Mouse (Mus musculus) heart, postnatal 14 days (tissue): ENCODE data around the gene Tbkbp1. TPM values are rescaled to one million over a fixed set of nuclear protein-coding genes. Genes with fewer than 3 reads are reported as not detected.

Experiments used
- DNase-seq, 2 experiments: peaks; one replicate each; pipeline ENCODE4 v3.0.0; 2021 to 2022
- intact Hi-C: fragments of 180-260 bp; cut with DNase I; formaldehyde crosslinking; loops from one replicate; pipeline ENCODE4 v1.15.1; 2025
- microRNA-seq, 2 experiments: library from miRNA; unstranded; fragments of <30 nt; microRNA quantifications; one replicate each; pipeline ENCODE4 v1.2.0; 2021 to 2022
- total RNA-seq, 2 experiments: library from RNA; stranded (reverse); gene quantifications; 2 replicates each; pipeline ENCODE4 v1.2.3; 2021

Tbkbp1 gene
- total RNA-seq, 2 experiments from 2014 or later: 13.4 to 15.8 TPM

DNA sequence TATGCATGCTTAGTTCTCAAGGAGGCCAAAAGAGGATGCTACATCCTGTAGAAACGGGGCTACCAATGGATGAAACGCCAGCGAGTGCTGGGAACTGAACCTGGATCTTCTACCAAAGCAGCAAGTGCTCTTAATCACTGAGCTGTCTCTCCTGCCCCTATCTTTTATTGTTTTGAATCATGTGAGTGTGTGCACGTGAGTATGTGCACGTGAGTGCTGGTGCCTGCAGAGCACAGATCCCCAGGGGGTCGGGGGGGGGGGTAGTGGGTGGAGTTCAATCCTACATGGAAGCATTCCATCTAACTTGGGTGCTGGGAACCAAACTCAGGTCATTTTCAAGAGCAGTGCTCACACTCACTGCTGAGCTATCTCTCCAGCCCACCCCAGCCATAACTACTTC is 64.9 kb downstream of the Tbkbp1 start:
- intact Hi-C loops: no loop called here
- no peak for DNase-seq

Small RNA genes within 50 kb of the gene (microRNA-seq; reads per million reads assigned to microRNA genes)
- 0.27 to 1.4 reads per million in 2 experiments for gene Mir7235

Other genes starting within 250 kb of the Tbkbp1 start
- 10 to 100 TPM; 22.3 to 23.3 TPM for gene Cdk5rap3, start 235.0 kb downstream of the Tbkbp1 start, total RNA-seq
- 1 to 10 TPM in 1 of 2 experiments, under 1 TPM in 1; 0.88 to 1.8 TPM for gene Prr15l, start 223.4 kb downstream of the Tbkbp1 start, total RNA-seq
- 10 to 100 TPM; 14.1 to 15.0 TPM for gene Pnpo, start 207.5 kb downstream of the Tbkbp1 start, total RNA-seq
- gene Sp2, start 168.5 kb downstream of the Tbkbp1 start, total RNA-seq: 10 to 100 TPM; 11.4 to 12.0 TPM
- gene Sp6, start 138.1 kb downstream of the Tbkbp1 start, total RNA-seq: under 1 TPM; 0.07 to 0.12 TPM
- gene Scrn2, start 121.6 kb downstream of the Tbkbp1 start, total RNA-seq: 10 to 100 TPM; 10.2 to 11.6 TPM
- under 1 TPM; 0.27 to 0.69 TPM for gene Lrrc46, start 110.1 kb downstream of the Tbkbp1 start, total RNA-seq
- gene Mrpl10, start 109.9 kb downstream of the Tbkbp1 start, total RNA-seq: 10 to 100 TPM; 79.9 to 88.0 TPM
- gene Osbpl7, start 100.9 kb downstream of the Tbkbp1 start, total RNA-seq: 1 to 10 TPM; 4.6 to 4.9 TPM
- under 1 TPM in 1 of 2 experiments, not detected in 1; 0.12 TPM for gene Tbx21, start 36.2 kb downstream of the Tbkbp1 start, total RNA-seq
- 10 to 100 TPM; 86.3 to 94.8 TPM for gene Kpnb1, start 36.4 kb upstream of the Tbkbp1 start, total RNA-seq
- gene Npepps, start 129.1 kb upstream of the Tbkbp1 start, total RNA-seq: 10 to 100 TPM; 65.4 to 70.8 TPM
- gene Mrpl45, start 164.2 kb upstream of the Tbkbp1 start, total RNA-seq: 10 to 100 TPM; 42.7 to 51.2 TPM
- gene Gpr179, start 200.6 kb upstream of the Tbkbp1 start, total RNA-seq: under 1 TPM; 0.02 to 0.05 TPM
- gene Socs7, start 211.1 kb upstream of the Tbkbp1 start, total RNA-seq: 10 to 100 TPM; 16.1 to 19.6 TPM